Mouse (Mus musculus) embryo, embryonic 10 days (tissue): ENCODE measurements at regions not wholly inside any gene's neighbourhood (a gene's known extent, or its start where the extent isn't known, plus 50 kb on each side); places are given as distances from the start of the nearest gene placed in this dataset.
"Not testable (repeated sequence)": the region's sequence is repeated elsewhere in the genome, so short reads cannot be mapped to it uniquely, and the experiment has no call there.

Experiments used
- DNase-seq: peaks from one replicate; pipeline ENCODE4 v3.0.0-alpha.2; 2015; ENCODE audit warnings: low spot score

DNA sequence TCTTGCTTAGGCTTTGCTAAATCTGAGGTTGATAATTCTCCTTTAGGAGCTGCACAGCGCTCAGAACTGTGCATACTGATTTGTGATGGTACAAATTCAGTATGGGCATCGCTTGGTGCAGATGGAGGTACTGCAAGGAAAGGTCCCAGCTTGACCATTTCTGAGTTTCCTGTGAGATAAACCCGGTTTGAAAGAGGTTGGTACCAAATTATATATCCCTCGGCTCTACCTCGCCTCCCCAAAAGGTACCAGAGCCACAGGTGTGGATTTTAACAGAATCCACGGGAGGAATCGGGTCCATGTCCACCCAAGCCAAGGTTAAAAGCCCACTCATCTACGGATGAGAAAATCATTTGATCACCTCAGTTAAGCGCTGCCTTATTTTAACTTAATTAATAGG lies 172.5 kb upstream of the Zfp808 start:
- not testable (repeated sequence) for DNase-seq

DNA sequence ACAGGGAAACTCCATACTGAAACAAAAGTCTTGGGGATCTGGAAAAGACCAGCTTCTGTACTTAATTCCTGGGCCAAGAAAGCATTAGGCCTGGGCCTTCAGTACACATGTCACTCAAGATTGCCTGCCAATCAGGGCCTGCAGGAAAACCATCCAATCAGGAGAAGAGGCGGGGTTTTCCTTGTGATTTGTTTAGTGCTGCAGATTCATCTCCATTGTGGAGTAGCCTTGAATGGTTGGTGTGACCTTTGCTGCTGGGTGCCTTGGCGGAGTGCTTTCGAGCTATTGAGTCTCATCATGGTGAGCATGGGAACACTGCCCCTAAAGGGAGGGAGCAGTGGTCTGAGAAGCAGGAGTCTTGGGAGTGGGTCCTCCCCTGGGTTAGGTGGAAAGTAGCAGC lies 150.8 kb upstream of the Zfp808 start:
- DNase-seq: not testable (repeated sequence)

DNA sequence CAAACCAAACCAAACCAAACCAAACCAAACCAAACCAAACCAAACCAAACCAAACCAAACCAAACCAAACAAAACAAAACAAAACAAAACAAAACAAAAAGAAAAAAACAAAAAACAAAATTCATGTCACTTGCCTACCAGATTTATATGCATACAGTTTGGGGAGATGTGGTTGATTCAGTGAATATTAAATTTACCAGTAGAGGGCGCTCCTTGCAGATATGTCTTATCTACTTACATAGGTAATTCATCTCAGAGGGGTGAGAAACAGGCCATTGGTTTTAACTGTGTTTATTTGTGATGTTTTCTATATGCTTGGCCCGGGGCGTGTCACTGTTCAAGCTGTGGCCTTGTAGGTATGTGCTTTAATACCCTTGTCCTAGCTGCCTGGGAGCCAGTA lies 133.2 kb upstream of the Zfp808 start:
- not testable (repeated sequence) for DNase-seq

DNA sequence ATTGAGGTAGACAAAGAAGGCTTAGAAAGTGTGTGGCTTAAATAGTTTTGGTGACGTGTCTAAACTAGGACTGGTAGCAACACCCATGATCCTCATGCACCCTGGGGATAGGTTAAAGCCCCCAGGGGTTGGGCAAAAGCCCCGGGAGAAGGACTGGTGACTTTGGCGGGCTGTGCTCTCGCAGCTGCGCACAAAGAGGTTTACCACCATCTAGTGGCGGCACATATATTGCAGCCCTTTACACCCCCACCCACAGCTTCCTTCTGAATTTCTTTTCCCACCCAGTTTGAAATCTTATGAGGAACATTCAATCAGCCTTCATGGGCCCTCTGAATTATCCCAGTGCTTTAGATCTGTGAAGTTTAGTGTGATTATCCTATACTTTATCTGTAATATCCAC lies 130.9 kb upstream of the Zfp808 start:
- peak; percentile 3 for DNase-seq

DNA sequence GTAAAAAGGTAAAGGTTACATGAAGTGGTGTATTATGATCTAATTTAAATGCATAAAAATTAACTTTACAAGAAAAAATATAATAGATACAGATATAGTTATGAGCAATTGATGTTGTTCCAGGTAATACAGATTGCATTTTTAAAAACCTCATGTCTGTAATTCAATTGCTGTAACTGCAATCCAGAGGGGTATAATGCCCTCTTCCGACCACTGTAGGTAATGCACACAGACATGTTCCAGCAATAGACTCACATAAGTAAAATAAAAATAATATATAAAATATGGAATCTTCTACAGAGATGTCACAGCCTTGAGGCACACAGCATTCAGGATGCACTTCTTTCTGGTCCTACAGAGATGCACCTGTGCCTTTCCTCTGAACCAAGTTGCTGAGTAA lies 122.4 kb upstream of the Zfp808 start:
- DNase-seq: not testable (repeated sequence)

DNA sequence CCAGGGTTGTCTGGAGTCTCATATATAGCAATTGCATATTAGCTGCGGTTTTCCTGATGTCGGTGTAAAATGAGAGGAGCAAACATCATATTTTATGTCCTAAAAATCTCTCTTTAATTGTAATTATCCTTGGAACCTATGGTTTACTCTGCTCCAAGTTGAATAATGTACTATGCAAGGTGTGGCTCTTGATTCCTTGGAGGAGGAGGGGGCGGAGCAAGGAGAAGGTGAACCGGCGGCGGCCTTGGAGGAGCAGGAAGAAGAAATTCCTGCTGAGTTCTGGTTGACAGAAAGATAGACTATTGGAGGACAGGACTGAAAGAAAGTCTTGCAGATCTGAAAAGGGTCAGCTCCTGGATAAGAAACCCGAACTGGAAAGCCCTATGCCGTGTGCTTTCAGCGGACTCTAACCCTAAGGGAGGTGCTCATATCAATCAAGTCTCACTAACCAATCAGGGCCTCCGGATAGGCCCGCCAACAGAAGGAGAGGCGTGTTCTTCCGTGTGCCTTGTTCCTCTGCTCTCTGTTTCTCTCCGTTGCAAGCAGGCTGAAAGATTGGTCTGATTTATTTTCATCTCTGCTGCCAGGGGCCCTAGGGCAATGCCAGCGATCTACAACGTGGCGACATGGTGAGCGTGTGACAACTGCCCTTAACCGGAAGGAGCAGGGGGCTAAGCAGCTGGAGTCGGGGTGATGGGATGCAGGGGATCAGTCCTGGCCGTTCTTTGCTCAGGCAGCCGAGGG lies 114.1 kb upstream of the Zfp808 start:
- peak; percentile 56 for DNase-seq

DNA sequence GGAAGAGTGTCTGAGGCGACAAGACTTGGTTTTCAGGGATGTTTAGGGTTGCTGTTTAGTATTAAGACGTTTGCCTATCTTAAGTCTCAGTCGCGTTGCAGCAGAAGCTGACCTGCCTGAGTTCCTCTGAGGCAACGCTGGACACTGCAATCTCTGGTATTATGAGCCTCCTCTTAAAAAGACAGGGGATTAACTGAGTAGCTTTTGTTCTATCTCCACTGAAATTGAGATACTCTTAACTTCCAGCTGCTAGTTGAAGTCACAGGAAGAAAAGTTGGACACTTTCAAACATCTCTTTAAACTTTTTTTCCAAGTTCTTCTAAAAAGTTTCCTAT lies 113.6 kb upstream of the Zfp808 start:
- not testable (repeated sequence) for DNase-seq

DNA sequence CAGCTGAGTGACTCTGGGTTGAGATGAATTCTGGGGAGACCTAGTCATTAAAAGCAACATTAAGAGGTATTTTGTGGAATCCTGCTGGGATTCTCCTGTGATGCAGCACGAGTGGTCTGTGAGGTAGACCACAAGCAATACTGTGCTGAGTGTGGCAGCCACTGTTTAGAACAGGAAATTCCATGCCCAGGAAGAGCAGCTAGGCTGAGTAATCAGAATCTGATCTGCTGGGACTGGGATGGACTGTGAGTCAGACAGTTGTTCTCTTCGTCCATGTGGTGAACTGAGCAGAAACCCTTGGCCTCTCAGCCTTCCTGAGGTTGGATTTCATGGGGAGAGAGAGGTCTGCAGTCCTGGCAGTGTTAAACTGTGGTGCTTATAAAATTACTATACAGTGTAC lies 92.0 kb upstream of the Zfp808 start:
- not testable (repeated sequence) for DNase-seq

DNA sequence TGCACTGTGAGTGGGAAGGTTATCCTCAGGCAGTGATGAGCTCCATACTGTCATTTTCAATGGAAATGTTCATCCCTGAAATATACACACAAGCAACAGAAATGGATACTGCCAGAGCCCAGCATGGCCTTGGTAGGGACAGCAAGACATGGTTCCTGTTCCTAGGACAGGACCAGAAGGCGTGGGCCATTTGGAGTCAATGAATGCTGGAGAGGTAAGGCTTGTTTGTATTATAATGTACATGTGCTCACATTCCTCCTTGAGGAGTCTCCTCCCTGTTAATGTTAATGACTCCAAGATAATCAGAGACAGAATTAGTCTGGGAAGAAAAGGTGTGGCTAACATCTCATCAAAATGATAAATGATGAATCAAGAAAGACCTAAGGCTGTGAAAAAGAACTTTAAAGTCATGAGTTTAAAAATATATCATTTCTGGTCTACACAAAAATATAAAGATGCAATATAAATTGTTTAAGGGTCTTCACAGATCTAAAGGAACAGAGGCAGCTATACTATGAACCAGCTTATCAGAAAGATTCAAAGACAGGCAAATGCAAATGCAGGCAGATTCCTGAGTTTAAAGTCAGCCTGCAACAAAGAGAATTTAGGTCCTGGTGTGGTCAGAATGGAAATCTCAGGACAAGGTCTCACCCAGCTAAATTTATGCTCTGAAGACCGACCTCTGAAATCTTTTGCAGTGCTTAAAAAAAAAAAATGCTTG lies 51.6 kb upstream of the Zfp808 start:
- DNase-seq: not testable (repeated sequence)

DNA sequence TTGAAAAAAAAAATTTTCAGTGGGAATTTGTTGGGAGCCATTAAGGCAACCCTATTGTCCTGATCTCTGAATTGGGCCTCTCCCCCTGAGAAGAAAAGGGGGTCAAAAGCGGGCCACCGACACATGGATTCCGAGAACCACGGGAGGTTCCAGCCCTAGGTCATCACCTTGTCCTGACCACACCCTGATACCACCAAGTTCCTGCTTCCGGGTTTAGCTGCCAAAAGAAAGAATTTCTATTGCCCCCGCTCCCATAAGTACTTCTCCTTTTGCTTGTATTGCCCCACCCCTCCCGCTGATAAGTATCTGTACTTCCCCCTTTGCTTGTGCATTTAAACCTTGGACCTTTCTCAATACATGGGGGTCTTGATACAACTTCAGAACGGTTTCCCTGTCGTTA lies 50.8 kb upstream of the Zfp808 start:
- not testable (repeated sequence) for DNase-seq
